Mouse (Mus musculus) lung, postnatal 25 days (tissue): ENCODE measurements at regions not wholly inside any gene's neighbourhood (a gene's known extent, or its start where the extent isn't known, plus 50 kb on each side); places are given as distances from the start of the nearest gene placed in this dataset.

Experiments
- DNase-seq: peaks from one replicate; pipeline ENCODE4 v3.0.0; 2022; ENCODE audit warnings: low spot score

DNA sequence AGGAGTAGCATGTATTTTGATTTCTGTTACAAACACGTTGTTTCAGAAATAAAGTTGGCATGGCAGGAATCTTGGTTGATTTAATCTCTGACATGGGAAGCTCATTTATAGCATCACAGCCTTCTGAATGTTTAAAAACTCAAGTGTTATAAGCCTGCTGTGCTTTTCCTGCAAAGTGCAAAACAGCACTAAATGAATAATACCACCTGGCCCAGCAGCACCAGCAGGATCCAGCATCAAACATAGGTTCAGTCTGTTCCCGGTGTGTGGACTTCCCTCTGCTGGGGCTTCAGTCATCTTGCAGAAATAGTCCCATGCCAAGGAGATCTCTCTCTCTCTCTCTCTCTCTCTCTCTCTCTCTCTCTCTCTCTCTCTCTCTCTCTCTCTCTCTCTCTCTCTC, 154.7 kb upstream of the Tox3 start:
- DNase-seq: no peak

- DNase-seq: no peak
These were observed 151.2 kb upstream of the Tox3 start for GRCm38 (mm10) chr8:90499315-90499714.

DNA sequence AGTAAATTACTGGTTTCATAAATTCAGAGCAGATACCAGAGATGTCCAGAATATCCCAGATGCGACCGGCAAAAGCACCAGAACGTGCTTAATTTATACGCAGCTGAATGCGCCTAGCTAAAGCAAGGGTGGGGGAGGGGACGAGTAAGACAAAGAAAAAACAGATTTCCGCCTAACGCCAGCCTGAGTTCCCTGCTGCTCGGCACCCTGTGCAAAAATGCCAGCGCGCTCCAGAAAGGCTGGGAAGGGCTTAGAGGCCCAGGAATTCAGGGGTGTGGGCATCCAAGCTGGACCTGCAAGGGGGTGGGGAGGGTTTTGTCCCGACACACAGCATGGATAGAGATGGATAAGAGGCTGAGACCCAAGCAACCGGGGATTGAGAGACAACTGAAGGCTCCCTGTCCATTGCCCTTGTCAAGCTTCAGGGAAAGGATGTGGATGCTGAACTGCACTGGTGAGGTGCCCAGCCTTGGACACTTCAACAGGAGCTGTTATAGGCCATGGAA, 148.6 kb upstream of the Tox3 start:
- DNase-seq: no peak

DNA sequence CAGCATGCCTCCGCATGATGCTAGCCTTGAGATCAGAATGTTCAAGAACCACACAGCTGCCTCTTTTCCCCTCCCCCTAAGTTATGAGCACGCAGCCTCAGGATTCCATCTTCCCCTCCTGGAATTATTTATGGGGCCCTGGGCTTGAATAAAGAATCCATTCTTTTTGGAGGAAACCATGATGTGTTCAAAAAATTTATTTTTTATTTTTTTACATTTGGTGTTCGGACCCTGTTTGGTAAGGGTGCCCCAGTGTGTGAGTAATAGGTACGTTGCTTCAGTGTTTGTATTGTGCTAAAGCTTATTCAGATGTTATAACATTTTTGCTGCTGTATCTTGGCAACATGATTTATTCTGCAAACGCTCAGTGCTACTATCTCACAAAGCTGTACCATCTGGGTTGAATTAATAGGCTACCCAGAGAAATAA, 147.8 kb upstream of the Tox3 start:
- no peak for DNase-seq

GRCm38 (mm10) chr8:90492521-90493225, 144.5 kb upstream of the Tox3 start:
- DNase-seq: no peak

GRCm38 (mm10) chr8:90491691-90492090, 143.5 kb upstream of the Tox3 start:
- no peak for DNase-seq

- DNase-seq: no peak
These were observed 142.7 kb upstream of the Tox3 start for GRCm38 (mm10) chr8:90490734-90491441.

- no peak for DNase-seq
These were observed 138.4 kb upstream of the Tox3 start for GRCm38 (mm10) chr8:90486556-90486955.

GRCm38 (mm10) chr8:90478149-90478548, 130.0 kb upstream of the Tox3 start:
- no peak for DNase-seq

GRCm38 (mm10) chr8:90474066-90474465, 125.9 kb upstream of the Tox3 start:
- DNase-seq: no peak

GRCm38 (mm10) chr8:90470826-90471225, 122.7 kb upstream of the Tox3 start:
- no peak for DNase-seq

DNA sequence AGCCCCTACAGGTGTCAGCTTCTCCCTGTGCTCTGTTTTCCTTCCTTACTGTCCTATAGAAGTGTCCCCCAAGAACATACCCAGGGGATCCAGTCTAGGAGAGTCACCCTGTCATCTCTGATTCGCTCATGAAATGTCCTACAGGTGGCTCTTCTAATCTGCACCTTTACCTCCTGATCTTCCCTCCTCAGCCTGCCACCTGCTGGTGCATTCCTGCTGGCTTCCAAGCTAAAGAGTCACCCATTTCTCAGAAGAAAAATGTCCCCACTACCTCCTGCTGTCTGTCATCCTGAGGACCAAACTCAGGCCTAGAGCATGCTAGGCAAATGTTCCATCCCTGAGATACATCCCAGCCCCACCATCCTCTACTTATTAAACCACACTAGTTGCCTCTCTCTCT, 115.6 kb upstream of the Tox3 start:
- peak; percentile 12 for DNase-seq

DNA sequence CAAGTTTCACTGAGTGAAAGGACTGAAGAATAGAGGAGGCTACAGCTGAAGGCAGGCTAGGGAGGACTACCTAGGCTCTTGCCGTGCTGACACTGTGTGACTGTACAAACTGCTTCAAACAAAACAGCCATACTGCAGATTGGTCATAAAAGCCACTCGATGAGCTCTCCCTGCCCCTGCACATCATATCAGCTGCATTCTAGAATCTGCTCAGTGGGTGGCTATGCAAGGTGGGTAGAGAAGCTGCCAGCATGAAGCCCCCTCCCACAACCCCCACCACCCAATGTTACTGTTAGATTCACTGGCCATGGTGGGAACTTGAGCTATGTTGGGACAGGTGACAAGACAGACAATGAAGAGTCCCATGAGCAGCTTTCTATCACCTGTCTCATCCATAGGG, 107.2 kb upstream of the Tox3 start:
- no peak for DNase-seq

- no peak for DNase-seq
These were observed 106.0 kb upstream of the Tox3 start for GRCm38 (mm10) chr8:90454130-90454529.

GRCm38 (mm10) chr8:90441058-90441851, 93.1 kb upstream of the Tox3 start:
- DNase-seq: no peak

DNA sequence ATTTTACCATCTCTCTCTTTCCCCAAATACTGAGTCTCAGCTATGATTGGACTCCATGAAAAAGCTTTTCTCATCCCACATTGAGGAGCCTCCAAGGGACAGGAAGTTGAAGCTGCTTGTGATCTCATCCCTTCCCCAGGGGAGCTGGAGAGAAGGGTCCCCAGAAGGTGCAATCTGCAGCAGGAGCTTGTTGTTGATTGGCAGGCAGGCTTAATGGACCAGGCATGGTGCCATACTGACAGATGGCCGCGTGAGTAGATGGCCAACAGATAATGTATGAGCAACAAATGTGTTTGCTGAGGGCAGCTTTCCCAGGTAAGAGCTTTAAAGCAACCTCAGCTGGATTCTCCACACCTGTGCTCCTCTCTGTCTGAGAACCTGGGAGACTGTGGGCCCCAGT, 65.9 kb upstream of the Tox3 start:
- DNase-seq: no peak
